Mouse (Mus musculus) bone marrow, adult 2 months (tissue): ENCODE measurements around the gene Mapk14.

Experiments
- CTCF ChIP-seq: fragments of 200-500 bp; IDR thresholded peaks from 2 replicates; pipeline ENCODE4 v1.5.1; 2011; ENCODE audit warnings: low read length, control low read depth; ENCODE audit not compliant: control insufficient read depth, insufficient read depth
- POLR2A ChIP-seq: fragments of 200-500 bp; IDR thresholded peaks from 2 replicates; pipeline ENCODE4 v1.6.1; 2011; ENCODE audit warnings: low read depth, mild to moderate bottlenecking, control low read depth, low read length, borderline replicate concordance; ENCODE audit not compliant: control insufficient read depth

DNA sequence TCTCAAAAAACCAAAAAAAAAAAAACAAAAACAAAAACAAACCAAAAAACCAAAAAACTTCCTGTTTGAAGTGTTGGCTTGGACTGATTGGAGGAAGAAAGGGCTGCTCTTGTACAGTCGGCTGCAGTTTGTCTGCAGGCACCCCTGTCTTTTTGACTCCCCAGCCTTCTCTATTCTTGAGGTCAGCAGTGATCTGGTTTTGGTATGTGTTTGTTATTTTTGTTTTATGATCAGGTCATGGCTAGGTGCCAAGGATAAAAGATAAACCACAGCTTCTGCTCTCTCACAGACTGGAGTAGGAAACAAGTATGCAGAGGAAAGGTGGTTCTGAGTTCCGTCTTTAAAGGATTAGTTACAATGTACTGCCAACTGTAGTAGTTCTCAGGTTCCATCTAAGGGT is 11.5 kb downstream of the Mapk14 start:
- TF ChIP-seq CTCF (no peak), POLR2A (no peak)
